Mouse (Mus musculus) liver, embryonic 11.5 days (tissue): Measurements from ENCODE around the gene Rhbdf1. TPM values are rescaled to one million over a fixed set of nuclear protein-coding genes. Genes with fewer than 3 reads are reported as not detected.
A peak's percentile ranks its signal among the peaks of the same experiment; 100 is the strongest.

Experiments
- ATAC-seq: fragments of 200-750 bp; cut with Nextera tagmentation; replicated peaks from 2 replicates; pipeline ENCODE4 v1.8.0; 2017; ENCODE audit warnings: moderate number of reproducible peaks, mild to moderate bottlenecking, moderate TSS enrichment, moderate library complexity; ENCODE audit not compliant: low FRiP score
- DNase-seq: peaks from one replicate; pipeline ENCODE4 v3.0.0-alpha.2; 2017; ENCODE audit warnings: low spot score
- H3K27ac ChIP-seq: fragments of 300-500 bp; sonication (generic); 2 replicates; pipeline ENCODE4 v1.5.1; 2014; ENCODE audit warnings: mild to moderate bottlenecking, low read depth, low read length, control low read depth
- H3K27me3 ChIP-seq: fragments of 300-500 bp; sonication (generic); replicated peaks from 2 replicates; pipeline ENCODE4 v1.6.1; 2014; ENCODE audit warnings: low read length, mixed read lengths; ENCODE audit not compliant: control insufficient read depth, insufficient read depth
- H3K36me3 ChIP-seq: fragments of 300-500 bp; sonication (generic); 2 replicates; pipeline ENCODE4 v1.6.1; 2014; ENCODE audit warnings: mild to moderate bottlenecking, low read length, moderate library complexity, mixed read lengths; ENCODE audit not compliant: control insufficient read depth, insufficient read depth
- H3K4me1 ChIP-seq: fragments of 300-500 bp; sonication (generic); replicated peaks from 2 replicates; pipeline ENCODE4 v1.6.1; 2014; ENCODE audit warnings: low read length, mixed read lengths; ENCODE audit not compliant: control insufficient read depth, insufficient read depth
- H3K4me2 ChIP-seq: fragments of 300-500 bp; sonication (generic); 2 replicates; pipeline ENCODE4 v1.6.1; 2014; ENCODE audit warnings: mild to moderate bottlenecking, control low read depth, moderate library complexity
- H3K4me3 ChIP-seq: fragments of 300-500 bp; sonication (generic); 2 replicates; pipeline ENCODE4 v1.5.1; 2014; ENCODE audit warnings: low read depth, low read length, control low read depth
- H3K9ac ChIP-seq: fragments of 300-500 bp; sonication (generic); 2 replicates; pipeline ENCODE4 v1.6.1; 2014; ENCODE audit warnings: low read depth, low read length, control low read depth
- H3K9me3 ChIP-seq: fragments of 300-500 bp; sonication (generic); 2 replicates; pipeline ENCODE4 v1.6.1; 2016; ENCODE audit warnings: low read length, inconsistent platforms, mixed read lengths; ENCODE audit not compliant: control insufficient read depth
- WGBS: fragments of 180-500 bp; shearing (Covaris S2); extraction: QIAGEN DNeasy Blood & Tissue Kit; methylation state at CpG from one replicate; pipeline ENCODE4 v1.1.7; 2014; 5-methylcytosine and 5-hydroxymethylcytosine counted together
- polyA plus RNA-seq: library from polyadenylated mRNA; unstranded; fragments of >200 nt; fragmentation: Nextera tagmentation; extraction: Ambion mirVana; gene quantifications from 2 replicates; pipeline ENCODE4 v1.2.1, GENCODE M21; 2014

Rhbdf1 gene
- polyA plus RNA-seq, 1 experiment from 2014 or later, result 19.1 TPM

- Histone ChIP-seq H3K27ac (no peak overlapping the region), H3K27me3 (no peaks in the 10 kb centered on the region), H3K36me3 (no peaks in the 10 kb centered on the region), H3K4me3 (no peak overlapping the region), H3K9me3 (no peaks in the 10 kb centered on the region), H3K9ac (no peak overlapping the region), H3K4me1 (peaks cover 20% of the 10 kb centered on the region), H3K4me2 (no peak overlapping the region)
- no peak for ATAC-seq
- 83% methylated on average over 5 of the region's 5 CpGs for WGBS
- DNase-seq, result no peak
Measured at GRCm38 (mm10) chr11:32194626-32195025, 27.5 kb downstream of the Rhbdf1 start.

- Histone ChIP-seq H3K36me3 (no peaks in the 10 kb centered on the region), H3K27me3 (no peaks in the 10 kb centered on the region), H3K9ac (no peak overlapping the region), H3K27ac (no peak overlapping the region), H3K4me1 (peaks cover 15% of the 10 kb centered on the region), H3K4me3 (no peak overlapping the region), H3K9me3 (no peaks in the 10 kb centered on the region), H3K4me2 (no peak overlapping the region)
- DNase-seq (peak; percentile 26), ATAC-seq (no peak)
- 80% methylated on average over 10 of the region's 10 CpGs for WGBS
Measured at GRCm38 (mm10) chr11:32194086-32194485, 28.0 kb downstream of the Rhbdf1 start.

- Histone ChIP-seq H3K9me3 (no peaks in the 10 kb centered on the region), H3K27ac (no peak overlapping the region), H3K4me1 (peaks cover 8% of the 10 kb centered on the region), H3K4me3 (no peak overlapping the region), H3K4me2 (no peak overlapping the region), H3K9ac (no peak overlapping the region), H3K36me3 (no peaks in the 10 kb centered on the region), H3K27me3 (no peaks in the 10 kb centered on the region)
- no peak for ATAC-seq
- 90% methylated on average over 10 of the region's 10 CpGs for WGBS
- no peak for DNase-seq
Measured at GRCm38 (mm10) chr11:32193156-32193555, 28.9 kb downstream of the Rhbdf1 start.

- WGBS, result 81% methylated on average over 13 of the region's 13 CpGs
- Histone ChIP-seq H3K27ac (no peak overlapping the region), H3K36me3 (no peaks in the 10 kb centered on the region), H3K4me3 (no peak overlapping the region), H3K9me3 (no peaks in the 10 kb centered on the region), H3K4me2 (no peak overlapping the region), H3K9ac (no peak overlapping the region), H3K4me1 (peaks cover 2% of the 10 kb centered on the region; the same call in 1 of the 2 replicates), H3K27me3 (no peaks in the 10 kb centered on the region)
- DNase-seq, result no peak
- no peak for ATAC-seq
Measured at GRCm38 (mm10) chr11:32190603-32191110, 31.4 kb downstream of the Rhbdf1 start.

GRCm38 (mm10) chr11:32190119-32190518, 32.0 kb downstream of the Rhbdf1 start:
- Histone ChIP-seq H3K4me2 (no peak overlapping the region), H3K9ac (no peak overlapping the region), H3K9me3 (no peaks in the 10 kb centered on the region), H3K27me3 (no peaks in the 10 kb centered on the region), H3K4me1 (no peaks in the 10 kb centered on the region), H3K36me3 (no peaks in the 10 kb centered on the region), H3K4me3 (no peak overlapping the region), H3K27ac (no peak overlapping the region)
- ATAC-seq (no peak), DNase-seq (no peak)
- 82% methylated on average over 9 of the region's 9 CpGs for WGBS

GRCm38 (mm10) chr11:32189434-32189833, 32.7 kb downstream of the Rhbdf1 start:
- 81% methylated on average over 5 of the region's 5 CpGs for WGBS
- no peak overlapping the region for H3K27ac ChIP-seq
- no peaks in the 10 kb centered on the region for H3K36me3 ChIP-seq
- H3K27me3 ChIP-seq, result no peaks in the 10 kb centered on the region
- no peak overlapping the region for H3K4me3 ChIP-seq
- DNase-seq, result no peak
- no peak overlapping the region for H3K9ac ChIP-seq
- ATAC-seq, result no peak
- H3K4me2 ChIP-seq, result no peak overlapping the region
- no peaks in the 10 kb centered on the region for H3K4me1 ChIP-seq
- H3K9me3 ChIP-seq, result no peaks in the 10 kb centered on the region

- WGBS, result 86% methylated on average over 12 of the region's 12 CpGs
- DNase-seq (no peak), ATAC-seq (no peak)
- Histone ChIP-seq H3K36me3 (no peaks in the 10 kb centered on the region), H3K9me3 (no peaks in the 10 kb centered on the region), H3K27ac (no peak overlapping the region), H3K4me2 (no peak overlapping the region), H3K27me3 (no peaks in the 10 kb centered on the region), H3K4me1 (no peaks in the 10 kb centered on the region), H3K4me3 (no peak overlapping the region), H3K9ac (no peak overlapping the region)
Measured at GRCm38 (mm10) chr11:32188881-32189280, 33.2 kb downstream of the Rhbdf1 start.

- Histone ChIP-seq H3K27ac (no peak overlapping the region), H3K4me3 (no peak overlapping the region), H3K27me3 (no peaks in the 10 kb centered on the region), H3K36me3 (no peaks in the 10 kb centered on the region), H3K9ac (no peak overlapping the region), H3K9me3 (no peaks in the 10 kb centered on the region), H3K4me2 (no peak overlapping the region), H3K4me1 (no peaks in the 10 kb centered on the region)
- ATAC-seq (no peak), DNase-seq (no peak)
- 83% methylated on average over 4 of the region's 4 CpGs for WGBS
Measured at GRCm38 (mm10) chr11:32187256-32187655, 34.8 kb downstream of the Rhbdf1 start.

GRCm38 (mm10) chr11:32186031-32186430, 36.1 kb downstream of the Rhbdf1 start:
- no peaks in the 10 kb centered on the region for H3K27me3 ChIP-seq
- H3K4me3 ChIP-seq, result no peak overlapping the region
- H3K9me3 ChIP-seq, result no peaks in the 10 kb centered on the region
- H3K4me2 ChIP-seq, result no peak overlapping the region
- H3K9ac ChIP-seq, result no peak overlapping the region
- no peaks in the 10 kb centered on the region for H3K36me3 ChIP-seq
- no peak overlapping the region for H3K27ac ChIP-seq
- ATAC-seq (no peak), DNase-seq (no peak)
- WGBS, result 80% methylated on average over 3 of the region's 3 CpGs
- H3K4me1 ChIP-seq, result no peaks in the 10 kb centered on the region
